Mouse (Mus musculus): Measurements from ENCODE around the gene Skida1.

DNA sequence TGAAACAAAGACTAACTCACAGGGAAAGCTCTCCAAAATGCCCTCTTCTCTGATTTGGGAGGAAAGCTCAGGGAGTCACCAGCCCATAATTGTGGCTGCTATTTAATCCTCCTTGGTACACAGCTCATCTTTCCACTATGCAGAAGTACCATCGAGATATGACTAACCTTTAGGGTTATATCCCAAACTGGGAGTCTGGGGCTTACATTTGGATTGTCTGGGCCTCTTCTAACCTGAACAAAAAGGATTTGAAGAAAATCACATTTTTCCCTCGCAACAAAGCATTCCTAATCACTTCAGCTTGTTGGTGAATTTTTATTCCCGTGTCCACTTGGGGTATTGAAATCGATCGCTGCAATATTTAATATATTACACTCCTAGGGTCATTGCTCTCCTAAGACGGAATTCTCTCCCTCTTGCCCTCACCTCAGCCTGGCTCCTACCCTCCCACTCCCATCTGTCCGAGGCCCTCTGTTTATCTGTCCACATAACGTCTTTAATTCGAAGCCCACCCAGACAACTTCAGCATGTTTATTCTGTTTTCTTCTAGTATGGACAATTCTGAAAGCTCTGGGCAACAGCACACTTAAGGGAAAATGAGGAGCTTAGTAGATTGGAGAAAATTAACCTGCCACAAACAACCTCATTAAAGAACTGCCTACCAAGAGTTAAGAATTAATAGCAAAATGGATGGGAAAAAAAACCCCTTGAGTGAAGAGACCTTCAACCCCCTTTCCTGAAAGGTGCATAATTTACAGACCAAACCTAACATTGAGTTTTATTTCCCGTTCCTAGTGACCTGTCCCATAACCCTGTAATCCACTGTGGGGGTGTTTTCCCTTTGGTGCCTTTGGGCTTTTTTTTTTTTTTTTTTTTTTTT, 14.2 kb downstream of the Skida1 start:
- TF ChIP-seq CTCF (IDR thresholded peaks at IDR 0.05; ENCODE audit: borderline replicate concordance, extremely low read depth, insufficient read depth, insufficient read length) = no peak
- no peak for TF ChIP-seq POLR2A (IDR thresholded peaks at IDR 0.05; ENCODE audit: borderline replicate concordance, extremely low read depth, insufficient read depth, insufficient read length, poor library complexity, severe bottlenecking)
